ENCODE assay signal across 10 mouse cellular contexts in genomic region chr16:27138987-27139386, GRCm38 (mm10).
DNase-seq lines count a peak whose midpoint lies in the region; ATAC-seq and TF ChIP-seq lines count a peak whose summit lies in the region.
"Had no signal": no experiment of that assay in that cellular context is flagged by ENCODE, and none has a peak within 500 bp of the region (broad histone marks: within the 10 kb centered on the region; RNA-seq: fewer than 3 reads in every experiment).

No protein-coding gene starts in this region.

- H3K36me3 ChIP-seq in midbrain, postnatal 0 days (ENCODE audit: insufficient read depth, low read length): no peaks in the 10 kb centered on the region
- H3K36me3 ChIP-seq: heart, embryonic 13.5 days had no signal

- no peaks in the 10 kb centered on the region for H3K9me3 ChIP-seq in midbrain, postnatal 0 days (ENCODE audit: low read length)
- H3K9me3 ChIP-seq: heart, embryonic 13.5 days had no signal

- DNase-seq in frontal cortex, adult 2 months (ENCODE audit: extremely low spot score in 1 of 2, low spot score in 1 of 2): peak; percentile 4 to 83
- DNase-seq in frontal cortex, postnatal 14 days (ENCODE audit: low spot score in 2 of 2): no peak
- peak; percentile 6 for DNase-seq in lung, postnatal 25 days (ENCODE audit: low spot score)
- no peak for DNase-seq in lung, postnatal 4 days
- DNase-seq in midbrain, postnatal 0 days (ENCODE audit: low spot score): peak; percentile 88
- no peak for DNase-seq in MN1 (ENCODE audit: low spot score)
- DNase-seq: liver had no signal

- H3K4me1 ChIP-seq in midbrain, postnatal 0 days (ENCODE audit: insufficient read depth, low read length): no peaks in the 10 kb centered on the region
- H3K4me1 ChIP-seq: heart, embryonic 13.5 days had no signal

- H3K4me2 ChIP-seq in midbrain, postnatal 0 days (ENCODE audit: low read depth, low read length, poor library complexity, severe bottlenecking): no peak overlapping the region
- H3K4me2 ChIP-seq: heart, embryonic 13.5 days had no signal

- no peak overlapping the region for H3K4me3 ChIP-seq in midbrain, postnatal 0 days (ENCODE audit: low read depth, low read length)
- H3K4me3 ChIP-seq: heart, embryonic 13.5 days had no signal

- peak; percentile 81 for TF ChIP-seq CTCF in midbrain, postnatal 0 days (IDR thresholded peaks at IDR 0.05)

- no peaks in the 10 kb centered on the region for H3K27me3 ChIP-seq in midbrain, postnatal 0 days (ENCODE audit: insufficient read depth, low read length)
- H3K27me3 ChIP-seq: heart, embryonic 13.5 days had no signal

- H3K27ac ChIP-seq in midbrain, postnatal 0 days (ENCODE audit: low read depth, low read length): no peak overlapping the region
- H3K27ac ChIP-seq: heart, embryonic 13.5 days had no signal

- H3K9ac ChIP-seq in midbrain, postnatal 0 days (replicated peaks; ENCODE audit: low read length, poor library complexity, severe bottlenecking): no peak overlapping the region
- H3K9ac ChIP-seq: heart, embryonic 13.5 days had no signal

- ATAC-seq in common myeloid progenitor, adult 5-6 weeks (replicated peaks; ENCODE audit: low read depth, poor library complexity, severe bottlenecking): peak; percentile 54; the same call in 1 of the 2 replicates
- peak; percentile 20; the same call in 1 of the 2 replicates for ATAC-seq in midbrain, postnatal 0 days (ENCODE audit: low FRiP score)
- no peak for ATAC-seq in inflammation-experienced regulatory T-cells, adult 6 months

- WGBS in midbrain, postnatal 0 days: 19% methylated on average over 1 of the region's 1 CpGs

Comparison
In these comparisons a context has a peak if more than half of its experiments do, and no peak if none do; other contexts are left out.
1. DNase-seq: peak in frontal cortex, adult 2 months (2 of 2), lung, postnatal 25 days (single experiment) and midbrain, postnatal 0 days (single experiment); none in frontal cortex, postnatal 14 days (0 of 2), lung, postnatal 4 days (0 of 2) and MN1 (single experiment).